Mouse (Mus musculus): ENCODE data around the gene 1600002K03Rik. TPM values are rescaled to one million over a fixed set of nuclear protein-coding genes. Genes with fewer than 3 reads are reported as not detected.
A peak's percentile ranks its signal among the peaks of the same experiment; 100 is the strongest.
"Not testable (repeated sequence)": the region's sequence is repeated elsewhere in the genome, so short reads cannot be mapped to it uniquely, and the experiment has no call there.

Gene 1600002K03Rik
- polyA plus RNA-seq, 1 experiment from 2014 or later = 11.2 TPM

DNA sequence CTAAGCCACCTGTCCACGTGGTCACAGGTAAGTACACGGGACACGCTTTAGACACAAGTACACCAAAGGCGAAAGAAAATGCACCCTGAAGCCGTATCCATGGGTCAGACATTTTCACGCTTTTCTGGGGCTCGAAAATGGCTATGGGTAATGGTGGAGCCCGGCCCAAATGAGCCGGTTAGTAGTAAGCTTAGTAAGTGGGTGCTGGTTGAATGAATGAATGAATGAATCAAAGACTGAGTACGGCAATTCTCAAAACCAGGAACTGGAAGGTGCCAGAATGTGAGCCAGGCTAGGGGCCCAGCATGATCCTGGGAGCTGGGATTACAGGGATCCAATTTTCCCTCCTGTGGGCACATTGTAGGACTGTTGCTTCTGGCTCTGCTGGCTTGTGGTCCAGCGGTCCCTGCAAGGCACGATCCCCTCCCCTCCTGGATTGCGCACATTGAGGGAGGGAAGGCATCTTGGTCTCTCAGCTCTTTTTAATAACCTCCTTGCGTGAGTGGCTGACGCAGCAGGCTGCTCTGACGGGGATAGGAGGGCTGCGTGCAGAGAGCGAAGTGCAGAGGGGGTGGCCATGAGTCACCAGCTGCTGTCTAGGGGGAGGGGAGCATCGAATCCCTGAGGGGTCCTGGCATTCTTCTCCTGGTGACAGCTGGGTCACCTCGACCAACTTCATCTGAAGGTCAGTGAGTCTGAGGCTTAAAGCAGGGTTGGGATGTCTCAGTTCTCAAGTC is 7.2 kb upstream of the 1600002K03Rik start, which contains the start of gene Cirbp:
TSS of gene Cirbp (plus strand) at position 594 of the 737 bp plus-strand sequence.
- no peaks in the 10 kb centered on the region for H3K9me3 ChIP-seq (replicated peaks)
- peak within 1 kb of the TSS; percentile 100 for H3K27ac ChIP-seq
- H3K4me2 ChIP-seq = peak within 1 kb of the TSS; percentile 96
- ATAC-seq (replicated peaks; ENCODE audit: low FRiP score) = no peak
- peaks cover 86% of the 10 kb centered on the region for H3K4me1 ChIP-seq
- 13% methylated on average over 20 of the region's 20 CpGs for WGBS
- H3K9ac ChIP-seq = peak within 1 kb of the TSS; percentile 46
- peak within 1 kb of the TSS; percentile 91 for H3K4me3 ChIP-seq (replicated peaks)
- H3K27me3 ChIP-seq = no peaks in the 10 kb centered on the region
- H3K36me3 ChIP-seq = peaks cover 10% of the 10 kb centered on the region

DNA sequence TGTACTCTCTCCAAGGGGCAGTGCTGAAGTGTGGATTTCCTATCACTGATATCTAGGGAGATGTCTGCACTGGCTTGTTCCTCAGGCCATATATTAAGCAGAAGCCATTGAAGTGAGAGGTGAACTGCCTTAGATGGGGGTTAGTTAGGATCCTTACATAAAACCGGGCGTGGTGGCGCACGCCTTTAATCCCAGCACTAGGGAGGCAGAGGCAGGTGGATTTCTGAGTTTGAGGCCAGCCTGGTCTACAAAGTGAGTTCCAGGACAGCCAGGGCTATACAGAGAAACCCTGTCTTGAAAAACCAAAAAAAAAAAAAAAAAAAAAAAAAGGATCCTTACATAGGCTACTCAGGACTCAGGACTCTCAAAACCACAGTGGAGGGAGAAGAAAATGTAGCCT is 6.6 kb upstream of the 1600002K03Rik start:
- peak overlapping the region; percentile 100 for H3K27ac ChIP-seq
- peak overlapping the region; percentile 47; the same call in 1 of the 2 replicates for H3K4me3 ChIP-seq (replicated peaks)
- 79% methylated on average over 4 of the region's 4 CpGs for WGBS
- H3K36me3 ChIP-seq = peaks cover 16% of the 10 kb centered on the region
- H3K9me3 ChIP-seq (replicated peaks); ATAC-seq (replicated peaks; ENCODE audit: low FRiP score); H3K27me3 ChIP-seq: not testable (repeated sequence)
- peaks cover 85% of the 10 kb centered on the region for H3K4me1 ChIP-seq
- H3K9ac ChIP-seq = 0 out of 2 replicates have a peak overlapping the region, but pooled peaks have one; percentile 3
- H3K4me2 ChIP-seq = peak overlapping the region; percentile 96

DNA sequence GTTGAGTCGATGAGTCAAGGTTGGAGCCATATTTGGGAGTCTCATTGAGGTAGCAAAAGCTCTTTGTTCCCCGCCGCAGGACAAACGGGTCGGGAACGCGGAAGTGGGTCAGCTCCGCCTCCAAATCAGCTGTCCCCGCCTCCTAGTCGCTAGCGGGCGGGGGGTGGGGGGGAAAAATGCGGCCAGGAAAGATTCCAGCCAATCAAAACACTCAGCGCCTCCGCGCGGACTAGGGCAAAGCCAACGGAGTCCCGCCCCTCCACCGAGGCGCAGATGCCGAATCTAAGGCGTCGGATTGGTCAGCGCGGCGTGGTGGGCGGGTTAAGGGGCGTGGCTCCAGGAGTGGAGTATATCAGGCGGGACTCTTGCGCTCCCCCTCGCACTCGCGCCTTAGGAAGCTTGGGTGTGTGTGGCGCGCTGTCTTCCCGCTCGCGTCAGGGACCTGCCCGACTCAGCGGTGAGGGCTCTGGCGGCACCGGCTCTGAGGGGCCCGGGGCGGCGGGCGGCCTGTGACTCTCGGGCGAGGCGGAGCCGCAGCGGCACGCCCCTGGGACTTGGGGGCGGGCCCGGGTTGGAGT is 5.2 kb upstream of the 1600002K03Rik start:
- H3K4me1 ChIP-seq = peaks cover 85% of the 10 kb centered on the region
- no peaks in the 10 kb centered on the region for H3K27me3 ChIP-seq
- H3K9me3 ChIP-seq (replicated peaks) = no peaks in the 10 kb centered on the region
- H3K4me3 ChIP-seq (replicated peaks) = peak overlapping the region; percentile 91
- peak; percentile 87 for ATAC-seq (replicated peaks; ENCODE audit: low FRiP score)
- peak overlapping the region; percentile 99 for H3K9ac ChIP-seq
- peak overlapping the region; percentile 100 for H3K27ac ChIP-seq
- peaks cover 29% of the 10 kb centered on the region for H3K36me3 ChIP-seq
- peak overlapping the region; percentile 77 for H3K4me2 ChIP-seq
- WGBS = under 1% methylated on average over 55 of the region's 55 CpGs

DNA sequence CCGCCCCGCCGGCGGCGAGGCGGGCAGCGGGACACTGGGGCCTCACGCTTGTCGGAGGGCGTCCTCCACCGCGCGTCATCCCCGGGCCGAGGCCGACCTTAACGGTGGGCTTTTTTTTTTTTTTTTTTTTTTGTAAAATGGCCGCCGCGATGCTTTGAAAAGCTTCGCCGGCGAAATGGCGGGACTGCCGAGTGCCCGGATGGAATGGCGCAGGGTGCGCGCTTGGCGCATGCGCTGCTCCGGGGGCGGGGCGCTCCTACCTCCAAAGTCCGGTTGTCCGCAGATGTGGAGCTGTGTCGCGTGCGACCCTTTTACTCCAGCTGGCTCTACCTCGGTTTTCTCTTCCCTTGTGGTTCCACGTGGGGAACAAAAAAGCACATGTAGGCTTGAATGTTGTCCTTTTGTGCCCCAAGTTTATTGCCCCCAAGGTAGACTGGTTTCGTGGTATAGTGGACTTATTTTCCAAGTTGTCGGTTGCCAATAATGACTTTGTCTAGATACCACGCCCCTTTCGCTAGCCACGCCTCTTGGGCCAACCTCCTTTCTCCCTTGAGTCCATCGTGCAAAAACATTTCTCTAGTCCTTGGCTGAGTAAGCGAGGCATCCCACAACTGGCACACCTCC is 4.6 kb upstream of the 1600002K03Rik start:
- Histone ChIP-seq H3K27ac (peak overlapping the region; percentile 100), H3K4me2 (peak overlapping the region; percentile 77), H3K4me1 (peaks cover 83% of the 10 kb centered on the region), H3K4me3 (replicated peaks) (peak overlapping the region; percentile 91), H3K36me3 (peaks cover 29% of the 10 kb centered on the region), H3K27me3 (no peaks in the 10 kb centered on the region), H3K9me3 (replicated peaks) (no peaks in the 10 kb centered on the region), H3K9ac (peak overlapping the region; percentile 99)
- peak; percentile 54 for ATAC-seq (replicated peaks; ENCODE audit: low FRiP score)
- under 1% methylated on average over 47 of the region's 48 CpGs for WGBS

DNA sequence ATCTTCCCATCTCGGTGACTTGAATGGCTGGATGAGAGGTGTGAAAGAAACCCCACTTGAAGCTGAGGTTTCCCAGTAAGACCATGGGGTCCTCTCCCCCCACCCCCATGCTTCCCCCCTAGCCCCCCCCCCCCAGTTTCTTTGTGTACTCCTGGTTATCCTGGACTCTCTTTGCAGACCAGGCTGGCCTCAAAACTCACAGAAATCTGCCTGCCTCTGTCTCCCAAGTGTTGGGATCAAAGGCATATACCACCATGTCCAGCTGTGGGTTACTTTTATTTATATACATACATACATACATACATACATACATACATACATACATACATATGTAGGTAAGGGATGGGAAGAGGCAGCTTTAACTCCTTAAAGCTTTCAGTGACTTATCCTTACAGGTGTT is 3.7 kb upstream of the 1600002K03Rik start:
- peak overlapping the region; percentile 77 for H3K4me2 ChIP-seq
- 48% methylated on average over 1 of the region's 1 CpGs for WGBS
- H3K36me3 ChIP-seq = peaks cover 29% of the 10 kb centered on the region
- H3K27ac ChIP-seq = peak overlapping the region; percentile 100
- peak overlapping the region; percentile 91 for H3K4me3 ChIP-seq (replicated peaks)
- H3K27me3 ChIP-seq = no peaks in the 10 kb centered on the region
- no peak for ATAC-seq (replicated peaks; ENCODE audit: low FRiP score)
- H3K4me1 ChIP-seq = peaks cover 78% of the 10 kb centered on the region
- no peaks in the 10 kb centered on the region for H3K9me3 ChIP-seq (replicated peaks)
- H3K9ac ChIP-seq = peak overlapping the region; percentile 99

DNA sequence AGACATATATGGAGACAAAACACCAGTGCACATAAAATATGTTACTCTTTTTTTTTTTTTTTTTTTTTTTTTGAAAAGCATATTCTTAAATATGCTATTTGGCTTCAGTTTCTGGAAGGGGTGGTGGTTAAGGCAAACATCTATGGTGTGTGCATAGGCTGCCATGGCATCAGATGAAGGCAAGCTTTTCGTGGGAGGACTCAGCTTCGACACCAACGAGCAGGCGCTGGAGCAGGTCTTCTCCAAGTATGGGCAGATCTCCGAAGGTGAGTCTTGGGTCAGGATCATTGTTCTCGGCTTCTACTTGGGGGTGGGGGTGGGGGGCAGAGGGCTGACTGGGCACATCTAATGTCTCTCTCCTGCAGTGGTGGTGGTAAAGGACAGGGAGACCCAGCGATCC is 3.1 kb upstream of the 1600002K03Rik start:
- H3K9me3 ChIP-seq (replicated peaks) = no peaks in the 10 kb centered on the region
- no peak overlapping the region for H3K4me2 ChIP-seq
- ATAC-seq (replicated peaks; ENCODE audit: low FRiP score) = no peak
- WGBS = 81% methylated on average over 7 of the region's 7 CpGs
- no peak overlapping the region for H3K9ac ChIP-seq
- no peak overlapping the region for H3K4me3 ChIP-seq (replicated peaks)
- no peak overlapping the region for H3K27ac ChIP-seq
- H3K36me3 ChIP-seq = peaks cover 33% of the 10 kb centered on the region
- H3K27me3 ChIP-seq = no peaks in the 10 kb centered on the region
- H3K4me1 ChIP-seq = peaks cover 72% of the 10 kb centered on the region

DNA sequence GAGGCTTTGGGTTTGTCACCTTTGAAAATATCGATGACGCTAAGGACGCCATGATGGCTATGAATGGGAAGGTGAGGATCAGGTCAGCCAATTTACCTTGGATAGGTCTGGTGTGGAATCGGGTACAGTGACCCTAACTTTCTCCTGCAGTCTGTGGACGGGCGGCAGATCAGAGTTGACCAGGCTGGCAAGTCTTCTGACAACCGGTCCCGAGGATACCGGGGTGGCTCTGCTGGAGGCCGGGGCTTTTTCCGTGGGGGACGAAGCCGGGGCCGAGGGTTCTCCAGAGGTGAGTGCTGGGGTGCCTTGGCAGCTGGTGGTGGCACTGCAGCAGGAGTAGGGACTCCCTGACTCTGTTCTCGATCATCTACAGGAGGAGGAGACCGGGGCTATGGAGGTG is 2.7 kb upstream of the 1600002K03Rik start:
- no peaks in the 10 kb centered on the region for H3K9me3 ChIP-seq (replicated peaks)
- H3K4me3 ChIP-seq (replicated peaks) = 0 out of 2 replicates have a peak overlapping the region, but pooled peaks have one; percentile 8
- 96% methylated on average over 16 of the region's 16 CpGs for WGBS
- H3K36me3 ChIP-seq = peaks cover 37% of the 10 kb centered on the region
- 0 out of 2 replicates have a peak overlapping the region, but pooled peaks have one; percentile 9 for H3K4me2 ChIP-seq
- no peak for ATAC-seq (replicated peaks; ENCODE audit: low FRiP score)
- H3K4me1 ChIP-seq = peaks cover 68% of the 10 kb centered on the region
- H3K27ac ChIP-seq = 0 out of 2 replicates have a peak overlapping the region, but pooled peaks have one; percentile 5
- H3K27me3 ChIP-seq = no peaks in the 10 kb centered on the region
- 0 out of 2 replicates have a peak overlapping the region, but pooled peaks have one; percentile 7 for H3K9ac ChIP-seq

DNA sequence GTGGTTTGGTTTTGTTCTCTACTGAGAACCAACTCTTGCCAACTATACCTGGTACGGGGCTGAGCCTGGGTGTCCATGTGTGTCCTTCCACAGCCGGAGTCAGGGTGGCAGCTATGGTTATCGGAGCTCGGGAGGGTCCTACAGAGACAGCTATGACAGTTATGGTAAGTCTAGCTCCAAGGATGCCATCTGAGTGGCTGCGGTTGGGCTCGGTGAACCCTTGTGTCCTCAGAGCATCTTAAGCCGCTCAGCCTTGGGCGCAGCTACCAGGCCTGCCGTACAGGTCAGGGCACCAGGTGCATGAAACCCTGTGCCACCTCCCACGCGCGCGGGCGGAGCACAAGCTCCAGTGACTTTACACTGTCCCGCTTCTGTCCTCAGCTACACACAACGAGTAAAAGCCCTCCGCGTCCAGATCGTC is 2.1 kb upstream of the 1600002K03Rik start:
- H3K9ac ChIP-seq = peak overlapping the region; percentile 7; the same call in 1 of the 2 replicates
- WGBS = 79% methylated on average over 19 of the region's 19 CpGs

DNA sequence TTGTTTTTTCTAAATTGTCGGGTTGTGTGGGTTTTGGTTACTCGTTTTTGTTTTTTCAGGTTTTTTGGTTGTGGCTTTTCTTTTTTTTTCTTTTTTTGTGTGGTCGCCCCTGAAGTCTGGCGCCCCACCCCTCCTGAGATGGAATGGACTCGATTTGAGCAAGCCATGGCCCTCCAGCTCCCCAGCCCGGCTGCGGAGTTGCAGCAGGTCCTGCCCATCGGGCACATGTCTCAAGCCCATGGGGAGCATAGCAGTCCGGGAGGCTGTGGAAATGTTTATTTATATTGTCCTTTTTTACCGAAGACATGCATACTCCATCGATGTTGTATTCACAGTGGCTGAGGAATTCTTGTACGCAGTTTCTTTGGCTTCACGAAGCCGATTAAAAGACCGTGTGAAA is 1.5 kb upstream of the 1600002K03Rik start:
- H3K4me3 ChIP-seq (replicated peaks) = no peak overlapping the region
- peaks cover 37% of the 10 kb centered on the region for H3K36me3 ChIP-seq
- WGBS = 89% methylated on average over 15 of the region's 15 CpGs
- H3K27me3 ChIP-seq = no peaks in the 10 kb centered on the region
- no peaks in the 10 kb centered on the region for H3K9me3 ChIP-seq (replicated peaks)
- ATAC-seq (replicated peaks; ENCODE audit: low FRiP score) = no peak
- H3K4me2 ChIP-seq = no peak overlapping the region
- H3K27ac ChIP-seq = peak overlapping the region; percentile 92
- peaks cover 63% of the 10 kb centered on the region for H3K4me1 ChIP-seq
- H3K9ac ChIP-seq = peak overlapping the region; percentile 19; the same call in 1 of the 2 replicates

More for the DNA sequence above, 2.1 kb upstream of the 1600002K03Rik start:
- 0 out of 2 replicates have a peak overlapping the region, but pooled peaks have one; percentile 5 for H3K27ac ChIP-seq
- no peaks in the 10 kb centered on the region for H3K27me3 ChIP-seq
- peaks cover 64% of the 10 kb centered on the region for H3K4me1 ChIP-seq
- H3K36me3 ChIP-seq = peaks cover 37% of the 10 kb centered on the region
- ATAC-seq (replicated peaks; ENCODE audit: low FRiP score) = no peak
- no peaks in the 10 kb centered on the region for H3K9me3 ChIP-seq (replicated peaks)
- peak overlapping the region; percentile 8; the same call in 1 of the 2 replicates for H3K4me3 ChIP-seq (replicated peaks)
- H3K4me2 ChIP-seq = 0 out of 2 replicates have a peak overlapping the region, but pooled peaks have one; percentile 9

DNA sequence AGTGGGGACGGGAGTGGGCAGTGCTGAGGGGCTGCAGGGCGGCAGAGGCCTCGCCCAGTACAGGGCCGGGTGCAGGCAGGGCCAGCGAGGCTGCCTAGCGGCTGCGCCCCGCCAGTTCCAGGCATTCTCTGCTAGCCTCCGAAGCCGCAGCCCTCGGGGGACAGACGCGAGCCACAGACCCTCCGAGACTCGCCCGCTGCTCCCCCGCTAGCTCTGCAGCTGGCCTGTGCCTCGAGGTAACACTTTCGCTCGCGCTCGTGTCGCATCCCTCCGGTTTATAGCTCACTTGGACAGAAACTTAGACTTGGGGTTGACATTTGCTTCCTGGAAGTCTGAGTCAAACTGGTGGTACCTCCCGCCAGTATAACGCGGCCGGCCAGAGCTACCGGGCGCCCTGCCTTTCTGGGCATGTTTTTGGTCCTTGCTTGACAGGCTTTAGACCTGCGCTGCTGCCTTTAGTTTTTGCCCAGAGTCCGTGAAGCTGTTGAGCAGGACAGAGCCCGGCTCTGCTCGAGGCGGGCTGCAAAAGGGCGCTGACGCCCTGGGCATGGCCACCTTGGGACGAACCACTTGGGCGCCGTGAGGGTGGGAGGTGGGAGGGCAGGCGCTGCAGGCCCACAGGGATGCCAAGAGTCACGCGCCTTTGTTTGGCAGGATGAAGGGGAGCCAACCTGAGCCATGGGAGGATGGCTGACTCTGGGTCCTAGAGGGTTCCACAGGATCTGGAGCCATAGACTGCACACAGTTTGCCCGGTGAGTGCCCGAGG is 801 bp upstream of the 1600002K03Rik start:
- peak overlapping the region; percentile 61 for H3K9ac ChIP-seq
- 81% methylated on average over 45 of the region's 45 CpGs for WGBS
- H3K4me1 ChIP-seq = peaks cover 57% of the 10 kb centered on the region
- H3K4me3 ChIP-seq (replicated peaks) = peak overlapping the region; percentile 64
- peaks cover 37% of the 10 kb centered on the region for H3K36me3 ChIP-seq
- H3K9me3 ChIP-seq (replicated peaks) = no peaks in the 10 kb centered on the region
- H3K27ac ChIP-seq = peak overlapping the region; percentile 92
- H3K27me3 ChIP-seq = no peaks in the 10 kb centered on the region
- ATAC-seq (replicated peaks; ENCODE audit: low FRiP score) = no peak
- peak overlapping the region; percentile 79 for H3K4me2 ChIP-seq

DNA sequence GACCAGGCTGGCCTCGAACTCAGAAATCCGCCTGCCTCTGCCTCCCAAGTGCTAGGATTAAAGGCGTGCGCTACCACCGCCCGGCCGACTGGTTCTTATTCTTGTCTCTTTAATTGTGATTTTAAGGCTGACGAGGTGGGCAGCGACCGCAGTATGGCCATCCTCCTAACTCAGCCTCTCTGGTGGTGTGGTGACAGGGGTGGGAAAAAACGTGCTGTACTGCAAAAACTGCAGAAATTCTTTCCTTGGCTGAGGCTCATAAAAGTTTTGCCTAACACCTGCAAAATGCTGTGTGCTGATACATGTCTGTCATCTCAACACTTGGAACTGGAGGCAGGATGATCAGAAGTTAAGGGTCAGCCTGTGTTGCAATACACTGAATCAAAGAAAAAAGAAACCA is 614 bp downstream of the 1600002K03Rik start:
- Histone ChIP-seq H3K36me3 (peaks cover 37% of the 10 kb centered on the region), H3K9ac (peak overlapping the region; percentile 61), H3K27ac (peak overlapping the region; percentile 92), H3K27me3 (no peaks in the 10 kb centered on the region), H3K4me1 (peaks cover 54% of the 10 kb centered on the region), H3K9me3 (replicated peaks) (no peaks in the 10 kb centered on the region), H3K4me2 (peak overlapping the region; percentile 79), H3K4me3 (replicated peaks) (peak overlapping the region; percentile 64)
- no peak for ATAC-seq (replicated peaks; ENCODE audit: low FRiP score)
- WGBS = 15% methylated on average over 11 of the region's 11 CpGs
